Mouse (Mus musculus) heart, adult 11 months (tissue): Measurements from ENCODE around the gene Grik1.

ENCODE experiments used
- DNase-seq: peaks from one replicate; pipeline ENCODE4 v3.0.0; 2022

The Grik1 gene

DNA sequence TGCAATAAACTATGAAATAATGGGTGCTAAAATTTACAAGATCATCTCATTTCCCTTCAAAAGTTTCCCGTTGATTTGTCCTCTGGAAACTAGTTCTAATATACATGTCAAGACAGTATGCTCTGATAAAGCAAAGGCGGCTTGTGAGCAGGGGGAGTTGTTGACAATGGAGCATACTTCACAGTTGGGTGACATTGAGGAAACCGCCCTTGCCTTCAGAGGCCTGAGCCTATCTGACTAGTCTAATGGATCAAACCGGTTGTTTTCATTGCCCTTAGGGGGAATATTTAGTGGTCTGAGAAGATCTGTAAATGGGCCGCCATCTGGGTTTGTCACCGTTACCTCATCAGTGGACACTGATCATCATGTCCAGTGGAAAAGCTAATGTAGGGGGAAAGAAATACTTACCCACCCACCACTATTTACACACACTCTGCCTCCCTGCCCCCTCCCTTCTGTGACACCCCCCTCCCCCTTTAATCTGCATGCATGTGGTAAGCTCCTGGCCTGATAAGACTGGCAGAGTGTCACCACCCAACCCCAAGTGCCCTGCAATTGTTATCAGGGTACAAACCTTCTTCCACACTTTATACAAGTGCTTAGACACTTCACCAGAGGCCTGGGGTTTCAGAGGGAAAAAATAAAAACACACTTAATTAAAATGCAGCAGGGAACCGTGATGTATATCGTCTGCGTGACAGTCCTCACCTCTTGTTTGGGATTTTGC lies 335.2 kb downstream of the Grik1 start:
- DNase-seq = no peak

GRCm38 (mm10) chr16:87953176-87953575 lies 336.9 kb downstream of the Grik1 start:
- DNase-seq = no peak

DNA sequence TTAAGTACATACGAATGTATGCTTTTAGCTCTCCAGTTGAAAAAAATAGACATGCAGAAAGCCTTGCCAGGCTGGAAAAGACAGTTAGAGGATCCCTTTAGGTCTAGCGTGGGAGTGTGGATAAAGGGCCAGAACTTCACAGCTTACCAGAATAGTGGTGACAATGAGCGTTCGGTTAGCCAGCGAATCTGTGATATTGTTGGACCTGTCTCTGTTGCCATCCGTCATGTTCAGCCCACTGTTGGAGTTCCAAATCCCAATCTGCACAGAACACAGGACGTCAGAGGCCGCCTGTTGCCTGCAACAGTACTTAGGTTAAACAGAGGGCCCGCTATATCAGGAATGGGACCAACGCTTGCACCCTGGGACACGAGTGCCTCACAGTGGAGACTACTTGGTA lies 340.2 kb downstream of the Grik1 start:
- DNase-seq = no peak

DNA sequence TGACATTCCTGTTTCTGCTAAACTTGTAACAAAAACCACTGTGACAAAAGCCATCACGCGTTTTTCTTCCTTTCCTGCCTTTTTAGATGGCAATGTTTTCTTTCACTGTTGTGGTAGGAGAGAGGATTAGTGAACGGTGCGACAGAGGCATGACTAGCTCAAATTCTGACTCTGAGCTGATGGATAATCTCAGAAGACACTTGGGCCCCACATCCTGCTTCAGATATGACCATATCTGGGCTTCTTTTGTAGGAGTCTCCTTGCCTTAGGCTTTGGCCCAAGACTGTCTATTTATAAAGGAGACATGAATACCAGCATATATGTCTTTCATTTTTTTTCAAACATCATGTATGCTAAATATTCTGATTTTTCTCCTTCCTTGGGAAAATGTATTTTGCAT lies 341.9 kb downstream of the Grik1 start:
- no peak for DNase-seq

- DNase-seq = no peak
Measured at GRCm38 (mm10) chr16:87944318-87944717, 345.7 kb downstream of the Grik1 start.

- DNase-seq = no peak
Measured at GRCm38 (mm10) chr16:87942103-87942865, 347.8 kb downstream of the Grik1 start.

GRCm38 (mm10) chr16:87934685-87935084 lies 355.4 kb downstream of the Grik1 start:
- DNase-seq = no peak

- no peak for DNase-seq
Measured at GRCm38 (mm10) chr16:87931358-87931757, 358.7 kb downstream of the Grik1 start.

- DNase-seq = no peak
Measured at GRCm38 (mm10) chr16:87930519-87930918, 359.5 kb downstream of the Grik1 start.

GRCm38 (mm10) chr16:87928671-87929070 lies 361.4 kb downstream of the Grik1 start:
- DNase-seq = no peak

DNA sequence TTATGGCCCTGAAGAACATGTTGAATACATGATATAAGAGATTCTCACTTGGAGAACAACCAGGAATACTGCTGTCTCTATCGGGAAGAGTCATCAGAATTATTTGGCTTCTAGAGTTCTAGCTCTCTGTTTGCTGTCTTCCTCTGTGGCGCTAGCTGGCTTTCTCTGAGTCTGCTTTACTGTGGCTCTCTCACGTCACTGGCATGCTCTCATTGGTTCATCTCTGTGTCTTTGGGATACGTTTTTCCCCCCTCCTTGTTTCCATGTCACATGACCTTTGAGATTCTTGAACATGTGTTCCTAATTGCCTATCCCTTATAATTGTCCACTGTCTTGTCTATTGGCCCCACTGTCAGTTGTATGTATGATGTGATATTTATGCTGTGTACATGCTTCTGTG lies 372.2 kb downstream of the Grik1 start:
- no peak for DNase-seq

DNA sequence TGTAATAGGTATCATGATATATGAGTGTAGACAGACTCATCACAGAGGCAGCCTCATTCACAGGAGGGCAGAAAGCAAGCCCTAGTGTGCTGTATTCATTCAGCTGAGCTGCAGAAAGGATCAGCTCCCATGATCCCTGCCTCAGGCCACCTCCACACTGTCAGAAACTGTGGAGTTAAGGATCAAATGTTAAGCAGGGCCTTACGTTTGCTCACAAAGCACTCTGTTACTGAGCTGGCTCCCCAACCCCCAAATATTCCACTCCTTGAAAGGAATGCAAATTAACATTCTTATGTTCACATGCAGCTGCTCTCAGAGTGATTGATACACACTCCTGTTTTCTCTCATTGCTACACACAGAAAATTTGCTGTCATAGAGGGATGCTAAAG lies 372.9 kb downstream of the Grik1 start:
- DNase-seq = no peak

- no peak for DNase-seq
Measured at GRCm38 (mm10) chr16:87916209-87917156, 373.6 kb downstream of the Grik1 start.

DNA sequence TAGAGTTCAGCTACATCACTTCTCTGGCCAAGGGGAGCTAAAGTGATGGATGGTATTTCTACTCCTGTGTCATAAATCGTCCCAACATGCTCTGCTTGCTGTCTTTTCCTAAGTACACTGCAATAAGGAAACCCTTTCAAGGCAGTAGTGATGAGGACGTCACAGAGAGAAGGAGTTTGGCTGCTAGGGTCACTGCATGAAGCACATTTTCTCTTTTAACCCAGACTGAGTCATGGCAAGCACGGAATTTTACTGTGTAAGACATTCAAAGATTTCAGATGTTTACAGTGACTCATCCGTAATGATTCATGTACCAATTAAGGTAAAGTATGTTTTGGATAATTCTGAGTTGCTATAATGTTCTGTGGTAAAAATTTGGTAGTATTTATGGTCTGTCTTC lies 374.9 kb downstream of the Grik1 start:
- DNase-seq = no peak

GRCm38 (mm10) chr16:87913781-87914180 lies 376.3 kb downstream of the Grik1 start:
- DNase-seq = no peak

GRCm38 (mm10) chr16:87911201-87911600 lies 378.9 kb downstream of the Grik1 start:
- no peak for DNase-seq

DNA sequence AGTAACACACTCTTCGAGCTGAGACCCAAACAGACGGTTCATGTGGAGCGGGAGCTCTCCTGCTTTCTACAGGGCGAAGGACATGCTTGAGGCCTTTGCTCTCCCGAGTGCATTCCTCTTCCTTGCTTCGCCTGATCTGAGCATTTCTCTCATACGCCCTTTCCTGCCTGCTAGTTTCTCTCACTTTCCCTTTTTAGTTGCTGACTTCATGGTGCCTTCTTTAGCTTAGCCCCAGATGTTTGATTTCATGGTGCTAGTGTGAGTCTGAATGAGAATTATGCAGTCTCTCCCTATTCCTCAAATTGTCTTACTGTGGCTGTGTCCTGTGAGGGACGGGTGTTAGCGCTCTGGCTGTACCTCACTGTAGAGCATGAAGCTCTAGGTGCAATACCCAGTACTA lies 388.0 kb downstream of the Grik1 start:
- DNase-seq = no peak

- DNase-seq = no peak
Measured at GRCm38 (mm10) chr16:87901189-87901588, 388.9 kb downstream of the Grik1 start.

DNA sequence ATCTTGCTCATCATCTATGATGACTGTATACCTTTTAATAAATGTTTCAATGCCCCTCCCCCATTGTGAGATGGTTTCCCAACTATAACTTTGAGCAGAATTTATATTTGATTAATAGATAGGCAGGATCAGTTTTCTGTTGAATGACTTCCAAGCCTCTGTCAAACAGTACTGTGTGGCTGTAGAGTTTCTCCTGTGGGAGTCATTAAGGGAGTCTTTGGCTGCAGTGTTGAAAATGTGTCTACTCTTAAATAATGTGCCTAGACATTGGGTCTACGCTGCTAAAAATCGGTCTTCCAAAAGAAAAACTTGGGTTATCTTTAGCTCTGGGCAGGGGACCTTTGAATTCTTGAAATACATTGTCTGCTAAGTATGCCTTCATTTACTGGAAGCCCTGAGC lies 414.1 kb downstream of the Grik1 start:
- no peak for DNase-seq

DNA sequence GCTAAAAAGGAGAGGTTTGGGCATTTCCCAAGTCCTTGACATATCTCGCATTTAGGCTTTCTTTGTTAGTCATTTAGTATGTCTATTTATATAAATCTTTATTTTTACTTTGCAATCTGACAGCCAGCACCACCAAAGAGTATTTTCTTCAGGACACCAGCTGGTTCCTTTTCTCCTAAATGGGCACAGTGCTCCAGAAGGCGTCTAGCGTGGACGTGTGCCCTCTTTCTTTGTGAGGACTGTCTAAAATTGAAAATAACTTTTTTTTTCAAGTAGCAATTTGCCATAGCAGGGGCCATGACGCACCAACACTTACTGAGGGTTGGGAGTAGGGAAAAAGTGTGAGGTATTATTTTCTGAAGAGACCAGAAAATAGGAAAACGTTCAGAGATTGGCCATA lies 425.5 kb downstream of the Grik1 start:
- DNase-seq = no peak

GRCm38 (mm10) chr16:87861722-87862121 lies 428.3 kb downstream of the Grik1 start:
- DNase-seq = no peak

GRCm38 (mm10) chr16:87853451-87854085 lies 436.5 kb downstream of the Grik1 start:
- DNase-seq = peak; percentile 73

GRCm38 (mm10) chr16:87851550-87851949 lies 438.5 kb downstream of the Grik1 start:
- DNase-seq = no peak
